Mouse (Mus musculus): ENCODE data around the gene Pyy.

The Pyy gene

GRCm38 (mm10) chr11:102095676-102096075 is 12.0 kb downstream of the Pyy start:
- in situ Hi-C loops (cut with MseI, MboI): no loop called here

DNA sequence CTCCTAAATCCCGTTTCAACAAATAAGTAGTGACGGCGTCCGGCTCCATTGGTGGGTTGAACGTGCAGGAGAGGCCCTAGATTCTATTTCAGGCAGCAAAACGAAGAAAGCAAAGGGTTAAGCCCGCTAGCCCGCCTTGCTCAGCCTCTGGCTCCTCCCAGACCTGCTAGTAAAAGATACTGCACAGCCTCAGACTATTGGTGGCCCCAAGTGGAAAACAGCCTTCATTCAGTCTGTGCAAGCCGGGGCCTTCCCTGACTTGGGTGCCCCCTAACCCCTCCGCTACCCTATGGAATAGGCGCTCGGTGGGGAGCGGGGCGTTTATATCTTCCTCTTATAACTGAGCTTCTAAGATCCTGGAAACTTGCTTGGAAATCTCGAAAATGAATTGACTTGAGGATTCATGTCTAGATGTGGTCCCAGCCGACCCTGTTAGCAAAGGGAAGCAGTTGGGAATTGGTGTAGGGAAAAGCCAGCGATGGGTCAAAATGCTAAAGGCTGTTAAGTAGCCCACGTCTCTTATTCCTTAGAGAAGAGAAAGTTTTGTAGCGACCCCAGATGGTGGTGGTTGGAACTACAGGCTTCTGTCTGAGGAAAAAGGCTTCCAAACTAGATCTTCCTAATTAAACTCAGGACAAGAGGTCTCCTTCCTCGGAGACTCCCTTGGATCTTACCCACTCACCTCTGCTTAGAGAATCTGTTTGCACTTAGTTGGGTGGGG is 18.4 kb downstream of the Pyy start:
- in situ Hi-C loops (cut with MseI, MboI): no loop called here

- in situ Hi-C loops (cut with MseI, MboI): no loop called here
These were observed 19.4 kb downstream of the Pyy start, which contains the start of gene Mpp2 for GRCm38 (mm10) chr11:102087931-102088898. Gene Mpp2, minus strand, starts transcription at chr11:102088515.

DNA sequence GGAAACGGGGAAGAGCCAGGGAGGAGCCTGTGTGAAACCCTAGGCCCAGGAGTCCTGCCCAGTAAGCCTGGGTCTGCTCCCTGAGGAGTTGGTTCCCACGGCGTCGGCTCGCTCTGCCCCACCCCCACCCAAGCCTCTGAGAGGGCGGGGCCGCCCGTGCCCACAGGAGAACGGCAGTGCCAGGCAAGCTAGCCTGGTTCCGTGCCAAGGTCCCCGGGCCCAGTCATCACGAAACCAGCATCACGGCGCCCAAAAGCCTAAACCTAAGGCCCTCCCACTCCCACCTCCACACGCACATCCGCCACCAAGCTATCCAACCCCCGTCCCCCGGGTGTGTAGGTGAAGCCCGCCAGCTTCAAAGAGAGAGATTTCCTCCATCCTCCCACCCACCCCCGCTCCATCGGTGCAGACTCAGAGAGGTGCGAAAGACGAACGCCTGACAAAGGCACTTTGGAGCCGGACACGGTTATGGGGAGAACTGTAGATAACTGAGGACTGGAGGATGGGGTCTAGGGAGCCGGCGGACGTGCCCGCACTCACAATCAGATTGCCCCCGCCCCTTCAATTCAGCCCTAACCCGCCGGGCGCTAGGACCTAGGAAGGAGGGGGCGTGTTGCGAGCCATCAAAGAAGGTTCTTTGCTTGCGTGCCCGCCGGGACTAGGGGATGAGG is 20.4 kb downstream of the Pyy start:
- in situ Hi-C loops (cut with MseI, MboI): no loop called here

DNA sequence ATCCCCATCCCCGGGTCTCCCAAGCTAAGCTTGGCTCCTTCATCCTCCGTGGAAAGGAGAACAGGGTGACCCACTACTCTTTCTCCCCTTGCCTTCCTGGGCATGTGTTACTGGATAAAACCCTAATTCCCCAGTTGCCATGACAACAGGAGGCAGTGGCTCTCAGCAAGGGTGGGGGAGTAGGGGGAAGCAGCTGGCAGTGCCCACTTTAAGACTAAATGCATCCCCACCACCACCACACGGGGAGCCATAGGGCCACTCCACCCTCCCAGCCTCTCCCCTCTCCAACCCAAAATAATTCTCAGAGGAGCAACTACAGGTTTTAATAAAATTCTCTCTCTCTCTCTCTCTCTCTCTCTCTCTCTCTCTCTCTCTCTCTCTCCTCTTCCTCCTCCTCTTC is 21.3 kb downstream of the Pyy start:
- in situ Hi-C loops (cut with MseI, MboI): no loop called here

GRCm38 (mm10) chr11:102084159-102084558 is 23.5 kb downstream of the Pyy start:
- in situ Hi-C loops (cut with MseI, MboI): no loop called here

- in situ Hi-C loops (cut with MseI, MboI): no loop called here
These were observed 24.4 kb downstream of the Pyy start for GRCm38 (mm10) chr11:102083193-102083592.

DNA sequence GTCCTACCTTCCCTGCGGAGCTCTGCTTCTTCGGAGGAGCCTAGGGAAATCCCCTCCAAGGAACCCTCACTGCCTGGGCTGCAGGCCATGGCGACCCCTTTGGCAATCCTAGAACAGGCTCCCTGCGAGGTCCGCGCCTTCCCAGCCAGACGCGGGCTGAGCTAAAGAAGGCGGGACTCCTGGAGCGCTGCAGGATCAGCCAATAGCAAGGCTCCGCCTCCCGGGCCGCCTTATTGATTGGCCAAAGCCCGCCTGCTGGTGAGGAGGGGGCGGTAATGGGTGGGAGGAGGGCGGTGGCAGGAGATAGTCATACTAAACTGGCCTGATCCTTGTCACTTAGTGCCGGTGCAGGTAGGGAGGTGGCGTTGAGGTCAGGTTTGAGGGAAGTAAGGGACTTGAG is 25.3 kb downstream of the Pyy start:
- in situ Hi-C loops (cut with MseI, MboI): no loop called here

DNA sequence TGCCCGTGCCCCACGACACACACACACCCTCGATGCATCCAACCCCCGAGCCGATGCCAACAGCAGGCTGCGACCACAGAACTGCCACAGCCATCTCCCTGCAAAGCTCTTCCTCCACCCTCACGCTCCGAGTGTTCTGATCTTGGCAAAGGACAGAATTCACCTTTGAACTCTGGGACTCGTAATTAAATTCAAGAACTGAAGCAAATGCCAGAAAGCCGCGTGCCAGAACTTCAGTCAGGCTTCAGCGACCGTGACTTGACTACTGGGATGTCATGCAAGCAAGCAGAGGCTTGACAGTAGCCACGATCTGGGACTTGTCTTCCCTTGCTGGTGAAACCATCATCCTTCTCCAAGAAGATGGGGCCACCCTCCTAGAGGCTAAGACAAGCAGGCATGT is 33.9 kb downstream of the Pyy start:
- in situ Hi-C loops (cut with MseI, MboI): no loop called here

DNA sequence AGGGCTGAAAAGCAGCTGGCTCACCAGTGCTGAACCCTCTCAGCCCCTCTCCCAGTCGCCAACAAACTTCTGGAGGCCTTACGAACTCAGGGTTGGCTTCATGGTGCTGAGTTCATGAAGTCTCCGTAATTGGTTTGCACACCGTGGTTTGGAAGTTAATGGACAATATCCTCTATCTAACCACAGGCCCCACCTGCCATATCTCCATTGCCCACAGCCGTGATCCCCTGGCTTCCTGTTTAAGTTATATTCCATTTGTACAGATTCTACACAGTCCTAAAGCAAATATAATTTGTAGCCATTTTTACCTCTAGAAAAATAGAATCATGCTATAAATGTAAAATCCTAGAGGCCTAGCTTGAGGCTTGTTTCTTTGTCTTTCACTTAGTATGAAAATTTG is 34.9 kb downstream of the Pyy start:
- in situ Hi-C loops (cut with MseI, MboI): no loop called here

GRCm38 (mm10) chr11:102070426-102070825 is 37.2 kb downstream of the Pyy start:
- in situ Hi-C loops (cut with MseI, MboI): no loop called here

DNA sequence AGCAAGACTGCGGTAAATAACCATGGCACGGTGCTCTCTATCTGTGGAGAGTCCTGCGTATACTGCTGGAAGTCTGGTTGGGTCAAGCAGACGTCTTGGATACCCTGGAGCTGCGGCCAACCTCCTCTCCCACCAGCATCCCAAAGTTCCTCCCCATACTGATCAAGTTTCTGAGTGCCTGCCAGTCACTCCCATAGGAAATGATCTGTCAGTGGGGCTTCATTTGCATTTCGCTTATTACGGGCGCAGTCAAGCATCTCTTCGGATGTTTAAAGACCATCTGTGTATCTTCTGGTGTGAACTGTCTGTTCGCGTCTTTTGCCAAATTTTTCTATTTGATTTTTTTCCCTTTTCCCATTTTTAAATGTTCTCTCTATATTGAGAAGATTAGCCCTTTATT is 38.0 kb downstream of the Pyy start:
- in situ Hi-C loops (cut with MseI, MboI): loop anchor here in 1 of 2 experiments (10.0 kb wide), 1 partner anchor 65 kb away; no protein-coding TSS in a partner anchor

DNA sequence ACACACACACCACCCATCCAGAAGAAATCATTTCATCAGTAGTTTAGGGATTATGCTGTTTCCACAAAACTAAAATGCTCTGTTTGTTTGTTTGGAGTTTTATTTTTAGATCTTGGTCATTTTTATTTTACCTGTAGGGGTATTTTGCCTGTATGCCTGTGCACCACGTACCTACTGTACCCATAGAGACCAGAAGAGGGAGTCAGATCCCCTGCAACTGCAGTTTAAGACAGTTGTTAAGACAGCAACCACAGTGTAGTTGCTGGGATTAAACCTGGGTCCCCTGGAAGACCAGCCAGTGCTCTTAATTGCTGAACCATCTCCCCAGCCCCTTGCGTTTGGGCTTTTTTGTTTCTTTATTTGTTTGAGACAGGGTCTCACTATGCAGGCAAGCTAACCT is 38.7 kb downstream of the Pyy start:
- in situ Hi-C loops (cut with MseI, MboI): loop anchor here in 1 of 2 experiments (10.0 kb wide), 1 partner anchor 66 kb away; no protein-coding TSS in a partner anchor

DNA sequence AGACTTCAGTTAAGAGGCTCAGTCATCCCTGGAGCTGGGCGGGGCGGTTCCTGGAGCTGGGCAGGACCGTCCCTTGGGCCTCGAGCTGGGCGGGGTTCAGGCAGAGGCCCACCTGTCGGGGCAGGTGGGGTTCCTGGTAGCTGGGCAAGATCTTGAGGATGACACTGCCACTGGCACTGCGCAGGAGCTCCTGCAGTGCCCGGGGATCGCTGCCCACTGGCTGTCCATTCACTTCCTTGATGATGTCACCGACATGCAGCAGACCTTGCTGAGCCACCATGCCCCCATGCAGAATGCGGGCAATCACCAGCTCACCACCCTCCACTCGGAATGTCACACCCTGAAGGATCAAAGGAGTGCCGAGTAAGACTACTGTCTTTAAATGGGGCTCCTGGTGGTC is 44.6 kb downstream of the Pyy start:
- in situ Hi-C loops (cut with MseI, MboI): loop anchor here (5.0 to 10.0 kb wide), 2 partner anchors 72 to 74 kb away; no protein-coding TSS in a partner anchor

GRCm38 (mm10) chr11:102061941-102062473 is 45.6 kb downstream of the Pyy start:
- in situ Hi-C loops (cut with MseI, MboI): loop anchor here (5.0 to 10.0 kb wide), 2 partner anchors 73 to 75 kb away; no protein-coding TSS in a partner anchor

GRCm38 (mm10) chr11:102061236-102061940 is 46.2 kb downstream of the Pyy start:
- in situ Hi-C loops (cut with MseI, MboI): loop anchor here (5.0 to 10.0 kb wide), 2 partner anchors 73 to 76 kb away; no protein-coding TSS in a partner anchor

Data from mouse trophoblast stem cell (cell line).